Mouse (Mus musculus) limb, embryonic 13.5 days (tissue): ENCODE measurements around the gene Psen1. TPM values are rescaled to one million over a fixed set of nuclear protein-coding genes. Genes with fewer than 3 reads are reported as not detected.

ENCODE experiments used
- ATAC-seq: fragments of 200-750 bp; cut with Nextera tagmentation; 2 replicates; pipeline ENCODE4 v1.8.0; 2017; ENCODE audit warnings: low read depth, moderate number of reproducible peaks, moderate TSS enrichment; ENCODE audit not compliant: low FRiP score
- H3K27ac ChIP-seq: fragments of 300-500 bp; sonication (generic); 2 replicates; pipeline ENCODE4 v1.5.1; 2015; ENCODE audit warnings: inconsistent platforms, mild to moderate bottlenecking, moderate library complexity
- H3K27me3 ChIP-seq: fragments of 300-500 bp; sonication (generic); 2 replicates; pipeline ENCODE4 v1.6.1; 2015; ENCODE audit warnings: mild to moderate bottlenecking, inconsistent platforms
- H3K36me3 ChIP-seq: fragments of 300-500 bp; sonication (generic); 2 replicates; pipeline ENCODE4 v1.6.1; 2015; ENCODE audit warnings: inconsistent platforms, mild to moderate bottlenecking, moderate library complexity
- H3K4me1 ChIP-seq: fragments of 300-500 bp; sonication (generic); 2 replicates; pipeline ENCODE4 v1.6.1; 2015; ENCODE audit warnings: inconsistent platforms
- H3K4me2 ChIP-seq: fragments of 300-500 bp; sonication (generic); replicated peaks from 2 replicates; pipeline ENCODE4 v1.6.1; 2015; ENCODE audit warnings: inconsistent platforms, mild to moderate bottlenecking, moderate library complexity
- H3K4me3 ChIP-seq: fragments of 300-500 bp; sonication (generic); 2 replicates; pipeline ENCODE4 v1.5.1; 2015; ENCODE audit warnings: moderate library complexity, mild to moderate bottlenecking, inconsistent platforms
- H3K9ac ChIP-seq: fragments of 300-500 bp; sonication (generic); 2 replicates; pipeline ENCODE4 v1.6.1; 2015; ENCODE audit warnings: mild to moderate bottlenecking, inconsistent platforms
- H3K9me3 ChIP-seq: fragments of 300-500 bp; sonication (generic); 2 replicates; pipeline ENCODE4 v1.6.1; 2016; ENCODE audit warnings: inconsistent platforms
- whole genome bisulfite sequencing: fragments of 180-500 bp; shearing (Covaris S2); methylation state at CpG from one replicate; pipeline ENCODE4 v1.1.7; 2015; 5-methylcytosine and 5-hydroxymethylcytosine counted together
- polyA plus RNA-seq: library from polyadenylated mRNA; unstranded; fragments of >200 nt; fragmentation: Nextera tagmentation; extraction: Ambion mirVana; gene quantifications from 2 replicates; pipeline ENCODE4 v1.2.1, GENCODE M21; 2015

Psen1 gene
- polyA plus RNA-seq, 1 experiment from 2014 or later: 60.1 TPM

DNA sequence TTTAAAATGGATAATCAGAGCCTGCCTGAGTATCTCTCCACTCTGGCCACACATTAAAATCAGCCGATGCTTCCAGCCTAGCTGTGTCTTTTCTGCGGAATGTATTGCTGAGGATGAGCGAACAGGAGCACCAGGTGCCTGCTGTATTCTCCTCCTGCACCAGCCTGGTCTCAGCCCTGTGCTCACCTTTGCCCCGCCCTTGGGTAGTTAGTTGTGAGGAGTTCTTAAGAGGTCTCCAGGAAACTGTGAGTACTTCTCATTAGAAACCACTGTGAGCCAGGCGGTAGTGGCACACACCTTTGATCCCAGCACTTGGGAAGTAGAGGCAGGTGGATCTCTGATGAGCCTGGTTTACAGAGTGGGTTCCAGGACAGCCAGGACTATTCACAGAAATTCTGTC is 44.3 kb downstream of the Psen1 start:
- peaks cover 90% of the 10 kb centered on the region for H3K36me3 ChIP-seq
- WGBS: 93% methylated on average over 5 of the region's 5 CpGs
- H3K9me3 ChIP-seq: no peaks in the 10 kb centered on the region
- H3K4me3 ChIP-seq: no peak overlapping the region
- H3K4me2 ChIP-seq: no peak overlapping the region
- no peak overlapping the region for H3K27ac ChIP-seq
- no peaks in the 10 kb centered on the region for H3K27me3 ChIP-seq
- H3K4me1 ChIP-seq: no peaks in the 10 kb centered on the region
- ATAC-seq: no peak
- no peak overlapping the region for H3K9ac ChIP-seq

- H3K27me3 ChIP-seq: no peaks in the 10 kb centered on the region
- H3K4me2 ChIP-seq: no peak overlapping the region
- H3K4me1 ChIP-seq: no peaks in the 10 kb centered on the region
- no peak overlapping the region for H3K27ac ChIP-seq
- H3K9ac ChIP-seq: no peak overlapping the region
- H3K9me3 ChIP-seq: no peaks in the 10 kb centered on the region
- WGBS: 96% methylated on average over 10 of the region's 10 CpGs
- no peak for ATAC-seq
- H3K36me3 ChIP-seq: peaks cover 74% of the 10 kb centered on the region
- no peak overlapping the region for H3K4me3 ChIP-seq
Observed at GRCm38 (mm10) chr12:83734047-83734446, 46.1 kb downstream of the Psen1 start.

DNA sequence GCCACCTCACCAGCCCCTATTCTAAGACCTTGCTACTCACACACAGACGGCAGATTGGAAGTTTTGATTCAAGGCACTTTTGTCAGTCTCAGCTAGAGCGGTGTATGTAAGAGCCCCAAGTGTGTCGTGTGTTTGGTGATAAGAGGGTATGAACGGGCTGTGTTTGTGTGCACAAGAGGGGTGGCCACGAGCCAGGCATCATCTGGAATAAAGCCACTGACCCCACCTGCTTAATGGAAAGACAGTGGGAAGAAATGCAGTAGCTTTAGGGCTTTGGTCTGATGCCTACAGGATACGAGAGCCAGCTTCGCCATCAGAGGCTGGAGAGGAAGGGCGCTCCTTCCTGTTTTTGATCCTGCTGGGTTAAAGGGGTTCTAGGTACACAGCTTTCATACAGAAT is 48.3 kb downstream of the Psen1 start:
- 86% methylated on average over 8 of the region's 8 CpGs for WGBS
- H3K4me2 ChIP-seq: no peak overlapping the region
- no peak overlapping the region for H3K9ac ChIP-seq
- H3K9me3 ChIP-seq: no peaks in the 10 kb centered on the region; the same call in 1 of the 2 replicates
- H3K27me3 ChIP-seq: no peaks in the 10 kb centered on the region
- no peak overlapping the region for H3K27ac ChIP-seq
- no peak overlapping the region for H3K4me3 ChIP-seq
- H3K36me3 ChIP-seq: peaks cover 53% of the 10 kb centered on the region
- no peak for ATAC-seq
- no peaks in the 10 kb centered on the region for H3K4me1 ChIP-seq

DNA sequence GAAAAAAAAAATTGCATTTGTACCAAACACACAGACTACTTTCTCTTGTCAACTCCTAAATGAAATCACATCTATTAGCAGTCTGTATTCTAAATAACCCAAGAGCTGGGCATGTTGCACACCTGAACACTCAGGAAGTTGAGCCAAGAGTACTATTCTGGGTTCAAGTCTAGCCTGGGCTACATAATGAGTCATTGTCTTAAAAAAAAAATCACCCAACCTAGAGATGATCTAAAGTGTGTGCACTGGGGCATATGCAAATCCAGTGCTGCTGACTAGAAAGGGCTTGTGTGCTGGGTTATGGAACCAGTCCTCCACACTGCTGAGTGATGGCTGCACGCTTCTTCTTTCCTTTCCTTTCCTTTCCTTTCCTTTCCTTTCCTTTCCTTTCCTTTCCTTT is 50.7 kb downstream of the Psen1 start:
- no peak overlapping the region for H3K4me2 ChIP-seq
- H3K4me3 ChIP-seq: no peak overlapping the region
- no peak for ATAC-seq
- no peaks in the 10 kb centered on the region; the same call in 1 of the 2 replicates for H3K9me3 ChIP-seq
- 97% methylated on average over 1 of the region's 1 CpGs for WGBS
- H3K27me3 ChIP-seq: no peaks in the 10 kb centered on the region
- H3K9ac ChIP-seq: no peak overlapping the region
- H3K36me3 ChIP-seq: peaks cover 29% of the 10 kb centered on the region
- no peak overlapping the region for H3K27ac ChIP-seq
- H3K4me1 ChIP-seq: no peaks in the 10 kb centered on the region; the same call in 1 of the 2 replicates

- no peaks in the 10 kb centered on the region for H3K27me3 ChIP-seq
- no peak for ATAC-seq
- H3K4me2 ChIP-seq: no peak overlapping the region
- no peaks in the 10 kb centered on the region; the same call in none of the 2 replicates for H3K36me3 ChIP-seq
- no peak overlapping the region for H3K27ac ChIP-seq
- H3K4me3 ChIP-seq: no peak overlapping the region
- no peak overlapping the region for H3K9ac ChIP-seq
- WGBS: 47% methylated on average over 5 of the region's 5 CpGs
- no peaks in the 10 kb centered on the region; the same call in 1 of the 2 replicates for H3K9me3 ChIP-seq
- H3K4me1 ChIP-seq: peaks cover 12% of the 10 kb centered on the region
Observed at GRCm38 (mm10) chr12:83741722-83742121, 53.8 kb downstream of the Psen1 start.

- 69% methylated on average over 4 of the region's 4 CpGs for WGBS
- no peak overlapping the region for H3K9ac ChIP-seq
- no peaks in the 10 kb centered on the region for H3K36me3 ChIP-seq
- no peak for ATAC-seq
- H3K4me2 ChIP-seq: no peak overlapping the region
- H3K27ac ChIP-seq: no peak overlapping the region
- peaks cover 12% of the 10 kb centered on the region for H3K4me1 ChIP-seq
- H3K4me3 ChIP-seq: no peak overlapping the region
- H3K27me3 ChIP-seq: no peaks in the 10 kb centered on the region
- no peaks in the 10 kb centered on the region; the same call in 1 of the 2 replicates for H3K9me3 ChIP-seq
Observed at GRCm38 (mm10) chr12:83742834-83743233, 54.9 kb downstream of the Psen1 start.

- no peak overlapping the region for H3K4me3 ChIP-seq
- H3K4me1 ChIP-seq: peaks cover 12% of the 10 kb centered on the region
- no peaks in the 10 kb centered on the region for H3K36me3 ChIP-seq
- no peak overlapping the region for H3K4me2 ChIP-seq
- no peaks in the 10 kb centered on the region; the same call in 1 of the 2 replicates for H3K9me3 ChIP-seq
- no peak overlapping the region for H3K27ac ChIP-seq
- no peak for ATAC-seq
- WGBS: 63% methylated on average over 3 of the region's 3 CpGs
- no peak overlapping the region for H3K9ac ChIP-seq
- no peaks in the 10 kb centered on the region for H3K27me3 ChIP-seq
Observed at GRCm38 (mm10) chr12:83743712-83744111, 55.8 kb downstream of the Psen1 start.

DNA sequence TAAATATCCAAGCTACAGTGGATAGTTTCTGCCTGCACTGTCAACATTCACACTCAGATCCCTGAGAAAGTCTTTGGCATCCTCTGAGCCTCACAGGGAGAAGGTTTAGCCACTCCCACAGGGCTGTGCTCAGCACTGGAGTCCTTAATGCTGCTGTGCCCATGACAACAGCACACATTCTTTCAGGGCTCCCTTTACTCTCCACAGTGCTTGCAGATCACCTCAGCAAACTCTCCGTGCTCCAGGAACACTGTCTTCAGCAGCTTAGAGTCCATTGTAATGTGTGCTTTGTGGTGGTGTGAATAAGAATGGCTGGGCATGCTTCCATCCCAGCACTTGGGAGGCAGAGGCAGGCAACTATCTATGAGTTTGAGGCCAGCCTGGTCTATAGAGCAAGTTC is 61.2 kb downstream of the Psen1 start:
- Histone ChIP-seq H3K27ac (no peak overlapping the region), H3K27me3 (no peaks in the 10 kb centered on the region), H3K36me3 (no peaks in the 10 kb centered on the region), H3K9me3 (no peaks in the 10 kb centered on the region), H3K4me1 (peaks cover 16% of the 10 kb centered on the region), H3K9ac (no peak overlapping the region), H3K4me3 (no peak overlapping the region), H3K4me2 (no peak overlapping the region)
- WGBS: 73% methylated on average over 1 of the region's 1 CpGs
- ATAC-seq: no peak

DNA sequence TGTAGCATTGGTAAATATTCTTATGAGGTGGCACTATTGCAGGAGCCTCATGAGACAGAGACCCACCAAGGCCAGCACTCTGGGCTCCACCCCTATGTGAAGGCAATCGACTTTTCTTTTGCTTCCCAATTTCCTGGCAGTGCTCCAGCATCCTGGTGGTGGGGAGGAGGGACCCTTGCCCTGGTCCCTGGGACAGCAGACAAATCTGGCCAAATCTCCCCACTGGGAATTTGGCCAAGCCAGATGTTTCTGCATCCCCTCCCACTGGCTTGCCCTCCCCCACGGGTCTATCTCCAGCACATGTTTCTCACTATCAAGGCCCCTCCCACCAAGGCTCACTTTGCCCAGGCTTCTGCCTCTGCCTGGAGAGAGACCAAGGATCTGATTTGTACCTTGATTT is 64.5 kb downstream of the Psen1 start:
- H3K27me3 ChIP-seq: no peaks in the 10 kb centered on the region
- peak; percentile 57; the same call in 1 of the 2 replicates for ATAC-seq
- no peaks in the 10 kb centered on the region for H3K9me3 ChIP-seq
- H3K36me3 ChIP-seq: no peaks in the 10 kb centered on the region
- no peak overlapping the region for H3K4me3 ChIP-seq
- no peak overlapping the region for H3K9ac ChIP-seq
- H3K4me2 ChIP-seq: no peak overlapping the region
- no peak overlapping the region for H3K27ac ChIP-seq
- peaks cover 8% of the 10 kb centered on the region for H3K4me1 ChIP-seq
- 7% methylated on average over 2 of the region's 2 CpGs for WGBS

DNA sequence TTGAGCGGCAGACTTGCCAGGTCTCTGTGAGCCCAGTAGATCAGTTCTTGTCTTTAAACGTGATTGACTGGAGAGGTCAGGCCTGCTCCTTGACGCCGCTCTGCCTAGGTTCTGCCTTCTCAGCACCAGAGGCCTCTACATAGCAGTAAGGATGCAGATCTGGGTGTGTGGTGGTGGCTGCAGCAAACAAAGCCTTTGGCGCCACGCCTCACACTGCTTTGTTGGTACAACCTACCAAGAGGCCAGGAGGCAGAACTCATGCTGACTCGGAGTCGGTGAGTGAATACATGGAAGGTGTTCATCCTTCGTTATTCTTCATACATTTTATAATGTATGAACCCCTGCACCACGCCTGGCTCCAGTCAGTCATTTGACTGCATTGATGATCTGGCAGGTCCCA is 70.8 kb downstream of the Psen1 start:
- H3K9me3 ChIP-seq: no peaks in the 10 kb centered on the region
- H3K4me3 ChIP-seq: no peak overlapping the region
- H3K9ac ChIP-seq: no peak overlapping the region
- H3K4me1 ChIP-seq: peaks cover 16% of the 10 kb centered on the region
- 65% methylated on average over 10 of the region's 10 CpGs for WGBS
- H3K4me2 ChIP-seq: no peak overlapping the region
- H3K27me3 ChIP-seq: no peaks in the 10 kb centered on the region
- no peak overlapping the region for H3K27ac ChIP-seq
- no peak for ATAC-seq
- H3K36me3 ChIP-seq: no peaks in the 10 kb centered on the region

DNA sequence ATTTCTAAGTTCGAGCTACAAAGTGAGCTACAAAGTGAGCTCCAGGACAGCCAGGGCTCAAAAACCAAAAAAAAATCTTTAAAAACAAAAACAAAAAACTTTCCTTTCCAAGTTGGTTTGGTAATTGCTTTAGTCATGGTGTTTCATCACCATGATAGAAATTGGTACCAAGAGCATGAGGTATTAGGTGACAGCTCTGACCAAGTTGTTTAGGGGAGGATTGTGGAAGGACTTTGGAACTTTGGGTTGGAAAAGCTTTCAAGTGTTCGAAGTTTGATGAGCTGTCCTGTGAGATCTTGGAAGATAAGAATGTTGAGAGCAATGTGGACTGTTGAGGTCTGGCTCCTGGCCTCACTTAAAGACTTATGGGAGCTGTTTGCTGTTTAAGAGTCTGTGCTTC is 72.2 kb downstream of the Psen1 start:
- 0 out of 2 replicates have a peak, but pooled peaks cover 8% of the 10 kb centered on the region for H3K27me3 ChIP-seq
- no peak overlapping the region for H3K4me2 ChIP-seq
- 79% methylated on average over 2 of the region's 2 CpGs for WGBS
- no peaks in the 10 kb centered on the region for H3K9me3 ChIP-seq
- peaks cover 25% of the 10 kb centered on the region for H3K4me1 ChIP-seq
- no peak overlapping the region for H3K4me3 ChIP-seq
- H3K9ac ChIP-seq: no peak overlapping the region
- H3K36me3 ChIP-seq: no peaks in the 10 kb centered on the region
- H3K27ac ChIP-seq: no peak overlapping the region
- ATAC-seq: no peak

DNA sequence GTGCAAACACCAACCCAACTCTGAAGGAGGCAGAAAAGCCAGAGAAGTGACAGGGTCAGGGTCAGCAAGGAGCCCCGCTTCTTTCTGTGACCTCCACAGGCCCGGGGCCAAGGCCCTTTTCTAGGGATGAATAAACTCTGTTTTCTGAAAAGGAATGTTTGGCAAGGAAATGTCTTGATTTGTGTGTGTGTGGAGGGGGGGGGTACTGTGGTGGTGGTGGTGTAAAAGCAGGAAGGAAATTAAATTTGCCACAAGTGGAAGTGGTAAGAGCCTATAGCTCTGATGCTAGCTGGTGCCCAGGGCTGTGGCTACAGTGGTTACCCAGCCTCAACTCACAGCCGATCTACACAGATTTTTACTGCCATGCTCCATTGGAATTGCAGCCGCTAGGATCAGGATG is 74.8 kb downstream of the Psen1 start:
- ATAC-seq: no peak
- 26% methylated on average over 4 of the region's 4 CpGs for WGBS
- Histone ChIP-seq H3K27me3 (peaks cover 20% of the 10 kb centered on the region; the same call in 1 of the 2 replicates), H3K4me1 (peaks cover 40% of the 10 kb centered on the region), H3K4me3 (no peak overlapping the region), H3K4me2 (no peak overlapping the region), H3K9ac (no peak overlapping the region), H3K27ac (no peak overlapping the region), H3K36me3 (no peaks in the 10 kb centered on the region), H3K9me3 (no peaks in the 10 kb centered on the region)

- WGBS: 9% methylated on average over 24 of the region's 31 CpGs
- no peaks in the 10 kb centered on the region for H3K9me3 ChIP-seq
- H3K4me3 ChIP-seq: peak within 1 kb of the TSS; percentile 38
- peak within 1 kb of the TSS; percentile 72 for H3K4me2 ChIP-seq
- no peak within 1 kb of the TSS for H3K27ac ChIP-seq
- H3K27me3 ChIP-seq: peaks cover 21% of the 10 kb centered on the region; the same call in 1 of the 2 replicates
- H3K4me1 ChIP-seq: peaks cover 48% of the 10 kb centered on the region
- ATAC-seq: 0 out of 2 replicates have a peak, but pooled peaks have one; percentile 10
- H3K36me3 ChIP-seq: no peaks in the 10 kb centered on the region
- peak within 1 kb of the TSS; percentile 54 for H3K9ac ChIP-seq
Observed at GRCm38 (mm10) chr12:83763311-83764043, 75.5 kb downstream of the Psen1 start, which contains the start of gene Papln. Gene Papln, plus strand, starts transcription at chr12:83763634.
